Comparison of ENCODE assay signal across 8 mouse cellular contexts in genomic region chr3:89421810-89422473, GRCm38 (mm10). TPM values are rescaled to one million over a fixed set of nuclear protein-coding genes. Genes with fewer than 3 reads are reported as not detected.
DNase-seq lines count a peak whose midpoint lies in the region; ATAC-seq and TF ChIP-seq lines count a peak whose summit lies in the region.

No protein-coding gene starts in this region.

- no peak for TF ChIP-seq RAD21 in CH12.LX (IDR thresholded peaks at IDR 0.05; ENCODE audit: low read depth, low read length)

- no peak overlapping the region for H3K9ac ChIP-seq in CH12.LX (ENCODE audit: insufficient read depth, low read depth)
- H3K9ac ChIP-seq in forebrain, embryonic 16.5 days (replicated peaks; ENCODE audit: low read depth, low read length) = peak overlapping the region; percentile 35
- peak overlapping the region; percentile 49 for H3K9ac ChIP-seq in midbrain, embryonic 14.5 days (replicated peaks; ENCODE audit: low read length)

- peaks cover 38 to 52% of the 10 kb centered on the region in 2 experiments for H3K36me3 ChIP-seq in CH12.LX (replicated peaks in 1 of 2; ENCODE audit: control insufficient read depth in 1 of 2, insufficient read depth in 1 of 2, low read length in 1 of 2)
- H3K36me3 ChIP-seq in forebrain, embryonic 16.5 days (ENCODE audit: control insufficient read depth, insufficient read depth) = no peaks in the 10 kb centered on the region
- H3K36me3 ChIP-seq in midbrain, embryonic 14.5 days (ENCODE audit: control insufficient read depth, insufficient read depth, low read length) = peaks cover 1% of the 10 kb centered on the region; the same call in 1 of the 2 replicates

- H3K27me3 ChIP-seq in CH12.LX (replicated peaks) = no peaks in the 10 kb centered on the region
- no peaks in the 10 kb centered on the region for H3K27me3 ChIP-seq in forebrain, embryonic 16.5 days (replicated peaks; ENCODE audit: control insufficient read depth, insufficient read depth, low read length)
- no peaks in the 10 kb centered on the region for H3K27me3 ChIP-seq in midbrain, embryonic 14.5 days (ENCODE audit: control insufficient read depth, insufficient read depth, low read length)

- peaks cover 14 to 42% of the 10 kb centered on the region in 2 experiments for H3K4me1 ChIP-seq in CH12.LX (ENCODE audit: control insufficient read depth in 1 of 2, insufficient read depth in 2 of 2)
- peaks cover 27% of the 10 kb centered on the region for H3K4me1 ChIP-seq in forebrain, embryonic 16.5 days (replicated peaks; ENCODE audit: control insufficient read depth, insufficient read depth, low read length)
- peaks cover 22% of the 10 kb centered on the region for H3K4me1 ChIP-seq in midbrain, embryonic 14.5 days (ENCODE audit: control insufficient read depth, insufficient read depth, low read length)

- dilution Hi-C loops in CH12.LX (cut with MboI; ENCODE audit: extremely low pct_ligation_motif_present, extremely low pct_unique_long_range_greater_than_20kb, low sequenced_read_pairs) = no loop called here

- peaks cover 37% of the 10 kb centered on the region for H3K79me2 ChIP-seq in CH12.LX (replicated peaks; ENCODE audit: control insufficient read depth, extremely low read depth, insufficient read depth, poor library complexity, severe bottlenecking)

- H3K27ac ChIP-seq in CH12.LX (ENCODE audit: insufficient read depth, low read depth) = no peak overlapping the region
- no peak overlapping the region for H3K27ac ChIP-seq in forebrain, embryonic 16.5 days (ENCODE audit: low read length)
- H3K27ac ChIP-seq in midbrain, embryonic 14.5 days (replicated peaks; ENCODE audit: low read depth, low read length) = no peak overlapping the region

- no peak overlapping the region for H3K4me3 ChIP-seq in CH12.LX (replicated peaks in 1 of 3; ENCODE audit: low read depth in 2 of 3, low read length in 2 of 3, poor library complexity in 1 of 3)
- H3K4me3 ChIP-seq in forebrain, embryonic 16.5 days (replicated peaks; ENCODE audit: low read length) = peak overlapping the region; percentile 27
- peak overlapping the region; percentile 25 for H3K4me3 ChIP-seq in midbrain, embryonic 14.5 days (replicated peaks; ENCODE audit: low read depth, low read length)

- TF ChIP-seq EP300 in CH12.LX (IDR thresholded peaks at IDR 0.05; ENCODE audit: low read length) = no peak

- WGBS in forebrain, embryonic 16.5 days = 9% methylated on average over 22 of the region's 22 CpGs
- WGBS in midbrain, embryonic 14.5 days = 8% methylated on average over 22 of the region's 22 CpGs

- DNase-seq in adrenal gland, adult (ENCODE audit: inconsistent age in 2 of 2, low spot score in 1 of 2) = peak; percentile 46 to 67
- no peak for DNase-seq in adrenal gland, adult 18-20 months (ENCODE audit: low spot score in 2 of 2)
- no peak for DNase-seq in CH12.LX (ENCODE audit: extremely low read depth)
- DNase-seq in kidney, postnatal 25 days = peak; percentile 31 to 59
- peak; percentile 17 for DNase-seq in midbrain, embryonic 14.5 days
- DNase-seq in layer of hippocampus, postnatal 36 days = no peak
- no peak for DNase-seq in retina, embryonic 14.5 days (ENCODE audit: low spot score)

- TF ChIP-seq POLR2A in CH12.LX (IDR thresholded peaks at IDR 0.05; ENCODE audit: low read depth, low read length) = no peak

- no peaks in the 10 kb centered on the region for H3K9me3 ChIP-seq in CH12.LX (replicated peaks; ENCODE audit: low read length)
- H3K9me3 ChIP-seq in forebrain, embryonic 16.5 days (ENCODE audit: control insufficient read depth, low read length) = no peaks in the 10 kb centered on the region
- H3K9me3 ChIP-seq in midbrain, embryonic 14.5 days (ENCODE audit: control insufficient read depth, low read length) = no peaks in the 10 kb centered on the region

- no peak for ATAC-seq in forebrain, embryonic 16.5 days
- no peak for ATAC-seq in midbrain, embryonic 14.5 days (ENCODE audit: low FRiP score, low TSS enrichment)

- no peak for TF ChIP-seq CTCF in CH12.LX (conservative IDR thresholded peaks at IDR 0.05 in 1 of 2, IDR thresholded peaks at IDR 0.05 in 1 of 2; ENCODE audit: low read depth in 2 of 2, low read length in 2 of 2)

- in situ Hi-C loops in CH12.LX (cut with MboI; ENCODE audit: low pct_ligation_motif_present, low pct_unique_long_range_greater_than_20kb, low sequenced_read_pairs) = no loop called here

- 0 out of 2 replicates have a peak overlapping the region, but pooled peaks have one; percentile 42 for H3K4me2 ChIP-seq in CH12.LX (ENCODE audit: insufficient read depth, low read depth, poor library complexity, severe bottlenecking)
- peak overlapping the region; percentile 47 for H3K4me2 ChIP-seq in forebrain, embryonic 16.5 days (ENCODE audit: low read length)
- peak overlapping the region; percentile 51 for H3K4me2 ChIP-seq in midbrain, embryonic 14.5 days (ENCODE audit: low read length)

TF ChIP-seq in CH12.LX, 34 proteins besides CTCF, POLR2A, EP300 and RAD21:
- TF ChIP-seq ZKSCAN1 (IDR thresholded peaks at IDR 0.05; ENCODE audit: borderline replicate concordance, low read depth, low read length) (no peak), ZC3H11A (IDR thresholded peaks at IDR 0.05; ENCODE audit: low read depth, low read length) (no peak), JUN (IDR thresholded peaks at IDR 0.05; ENCODE audit: insufficient read depth, low read depth, low read length) (no peak), BHLHE40 (IDR thresholded peaks at IDR 0.05; ENCODE audit: low read depth, low read length) (no peak), ETS1 (conservative IDR thresholded peaks at IDR 0.05; ENCODE audit: low read depth, low read length) (no peak), GABPA (IDR thresholded peaks at IDR 0.05; ENCODE audit: insufficient replicate concordance, low read depth, low read length) (no peak), NELFE (IDR thresholded peaks at IDR 0.05; ENCODE audit: low read depth, low read length) (no peak), ELF1 (IDR thresholded peaks at IDR 0.05; ENCODE audit: low read depth, low read length) (no peak), MYC (IDR thresholded peaks at IDR 0.05; ENCODE audit: low read depth, low read length) (no peak), MAX (IDR thresholded peaks at IDR 0.05; ENCODE audit: low read length) (no peak), USF1 (IDR thresholded peaks at IDR 0.05; ENCODE audit: low read depth, low read length) (no peak), POLR2AphosphoS2 (IDR thresholded peaks at IDR 0.05; ENCODE audit: low read depth, low read length) (no peak), MXI1 (IDR thresholded peaks at IDR 0.05; ENCODE audit: low read depth, low read length) (no peak)

RNA-seq across cellular contexts. Expression of gene Shc1, which starts 3.7 kb away (rescaled TPM):
- total RNA-seq in adrenal gland, adult 18-20 months (2021) = 10 to 100 TPM; 75.5 to 87.1 TPM
- total RNA-seq in CH12.LX (2012; rRNA removed) (23.1 and 24.2 TPM in 2 replicates), CH12.LX (2014; rRNA removed) (40.2 and 40.6 TPM in 2 replicates)
- polyA plus RNA-seq in CH12.LX (2012; ENCODE audit: insufficient read length, low read depth) = 32.1 and 32.3 TPM in 2 replicates
- 14.4 and 17.2 TPM in 2 replicates for polyA plus RNA-seq in forebrain, embryonic 16.5 days (2015; fragmentation: Nextera tagmentation; extraction: Ambion mirVana)
- 5.9 and 10.2 TPM in 2 replicates for polyA plus RNA-seq in midbrain, embryonic 14.5 days (2014; fragmentation: Nextera tagmentation; extraction: Ambion mirVana)
- 10 to 100 TPM; 12.1 to 12.4 TPM for total RNA-seq in layer of hippocampus, postnatal 36 days (2021)

RNA-seq across cellular contexts. Expression of gene Cks1b, which starts 3.8 kb away (rescaled TPM):
- 10 to 100 TPM; 14.3 to 19.6 TPM for total RNA-seq in adrenal gland, adult 18-20 months (2021)
- 173 and 195 TPM in 2 replicates for total RNA-seq in CH12.LX (2012; rRNA removed)
- total RNA-seq in CH12.LX (2014; rRNA removed) = 224 and 268 TPM in 2 replicates
- 200 and 270 TPM in 2 replicates for polyA plus RNA-seq in CH12.LX (2012; ENCODE audit: insufficient read length, low read depth)
- polyA plus RNA-seq in forebrain, embryonic 16.5 days (2015; fragmentation: Nextera tagmentation; extraction: Ambion mirVana) = 139 and 156 TPM in 2 replicates
- 103 and 115 TPM in 2 replicates for polyA plus RNA-seq in midbrain, embryonic 14.5 days (2014; fragmentation: Nextera tagmentation; extraction: Ambion mirVana)
- 1 to 10 TPM; 3.1 TPM for total RNA-seq in layer of hippocampus, postnatal 36 days (2021)

RNA-seq across cellular contexts. Expression of gene Pygo2, which starts 8.1 kb away (rescaled TPM):
- 10 to 100 TPM; 40.7 to 40.9 TPM for total RNA-seq in adrenal gland, adult 18-20 months (2021)
- total RNA-seq in CH12.LX (2012; rRNA removed) (40.2 and 40.8 TPM in 2 replicates), CH12.LX (2014; rRNA removed) (21.5 and 21.9 TPM in 2 replicates)
- 29.7 and 31.7 TPM in 2 replicates for polyA plus RNA-seq in CH12.LX (2012; ENCODE audit: insufficient read length, low read depth)
- polyA plus RNA-seq in forebrain, embryonic 16.5 days (2015; fragmentation: Nextera tagmentation; extraction: Ambion mirVana) = 40.0 and 43.7 TPM in 2 replicates
- 43.4 and 50.6 TPM in 2 replicates for polyA plus RNA-seq in midbrain, embryonic 14.5 days (2014; fragmentation: Nextera tagmentation; extraction: Ambion mirVana)
- total RNA-seq in layer of hippocampus, postnatal 36 days (2021) = 10 to 100 TPM; 59.4 to 64.8 TPM

RNA-seq across cellular contexts. Expression of gene Flad1, which starts 10.3 kb away (rescaled TPM):
- 10 to 100 TPM; 28.6 to 37.6 TPM for total RNA-seq in adrenal gland, adult 18-20 months (2021)
- total RNA-seq in CH12.LX (2012; rRNA removed) (26.9 and 29.0 TPM in 2 replicates), CH12.LX (2014; rRNA removed) (28.7 and 31.1 TPM in 2 replicates)
- 25.9 and 26.0 TPM in 2 replicates for polyA plus RNA-seq in CH12.LX (2012; ENCODE audit: insufficient read length, low read depth)
- 43.6 and 46.7 TPM in 2 replicates for polyA plus RNA-seq in forebrain, embryonic 16.5 days (2015; fragmentation: Nextera tagmentation; extraction: Ambion mirVana)
- 34.8 and 34.9 TPM in 2 replicates for polyA plus RNA-seq in midbrain, embryonic 14.5 days (2014; fragmentation: Nextera tagmentation; extraction: Ambion mirVana)
- 10 to 100 TPM; 35.8 to 39.2 TPM for total RNA-seq in layer of hippocampus, postnatal 36 days (2021)

RNA-seq across cellular contexts. Expression of gene Pbxip1, which starts 14.6 kb away (rescaled TPM):
- total RNA-seq in adrenal gland, adult 18-20 months (2021) = 10 to 100 TPM; 53.2 to 57.8 TPM
- total RNA-seq in CH12.LX (2012; rRNA removed) (16.3 and 18.4 TPM in 2 replicates), CH12.LX (2014; rRNA removed) (14.1 and 14.6 TPM in 2 replicates)
- 17.3 and 17.6 TPM in 2 replicates for polyA plus RNA-seq in CH12.LX (2012; ENCODE audit: insufficient read length, low read depth)
- polyA plus RNA-seq in forebrain, embryonic 16.5 days (2015; fragmentation: Nextera tagmentation; extraction: Ambion mirVana) = 11.1 and 14.4 TPM in 2 replicates
- polyA plus RNA-seq in midbrain, embryonic 14.5 days (2014; fragmentation: Nextera tagmentation; extraction: Ambion mirVana) = 7.6 and 9.7 TPM in 2 replicates
- 10 to 100 TPM; 38.3 to 43.4 TPM for total RNA-seq in layer of hippocampus, postnatal 36 days (2021)

Comparison
In these comparisons a context has a peak if more than half of its experiments do, and no peak if none do; other contexts are left out.
1. DNase-seq: peak in adrenal gland, adult (2 of 2), kidney, postnatal 25 days (2 of 2) and midbrain, embryonic 14.5 days (single experiment); none in adrenal gland, adult 18-20 months (0 of 2), CH12.LX (single experiment), layer of hippocampus, postnatal 36 days (0 of 2) and retina, embryonic 14.5 days (single experiment).
2. H3K4me3 ChIP-seq: peak in forebrain, embryonic 16.5 days (single experiment) and midbrain, embryonic 14.5 days (single experiment); none in CH12.LX (0 of 3).
3. RNA of gene Cks1b, which starts 3.8 kb away (total RNA-seq): 173 to 268 TPM in CH12.LX; 14.3 to 19.6 TPM in adrenal gland, adult 18-20 months and 3.1 TPM in layer of hippocampus, postnatal 36 days; every median in the first group is over 4 times any median in the second.
4. Peak in every context shown above with its lines, with median percentiles within 50 percentile points of each other: H3K4me2 ChIP-seq.